Mouse (Mus musculus): ENCODE results near the gene Dhx36. TPM values are rescaled to one million over a fixed set of nuclear protein-coding genes. Genes with fewer than 3 reads are reported as not detected.

The Dhx36 gene
- total RNA-seq, 2 experiments from 2014 or later, result 11.1 to 15.3 TPM

DNA sequence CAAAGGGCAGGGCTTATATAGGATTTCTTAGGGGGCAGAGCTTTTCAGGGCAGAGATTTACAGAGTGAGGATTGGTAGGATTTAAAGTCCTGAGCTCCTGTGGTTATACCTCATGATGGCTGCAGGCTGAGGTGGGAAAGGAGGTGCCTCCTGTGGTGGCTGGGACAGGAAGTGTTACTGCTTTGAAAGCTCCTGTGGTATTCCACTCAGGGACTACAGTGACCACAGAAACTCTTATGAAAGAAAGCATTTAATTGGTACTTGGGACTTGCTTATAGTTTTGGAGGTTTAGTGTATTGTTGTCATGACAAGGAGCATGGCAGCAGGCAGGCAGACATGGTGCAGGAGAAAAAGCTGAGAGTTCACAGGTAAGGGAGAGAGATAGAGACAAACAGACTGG lies 70.9 kb downstream of the Dhx36 start:
- no peak for DNase-seq
- intact Hi-C loops (cut with DNase I), result no loop called here

GRCm38 (mm10) chr3:62433675-62434074 lies 73.1 kb downstream of the Dhx36 start:
- no peak for DNase-seq
- intact Hi-C loops (cut with DNase I), result no loop called here

GRCm38 (mm10) chr3:62418387-62419138 lies 88.2 kb downstream of the Dhx36 start:
- DNase-seq, result no peak
- intact Hi-C loops (cut with DNase I), result no loop called here

Other genes starting within 250 kb of the Dhx36 start
- gene Arhgef26, start 168.7 kb downstream of the Dhx36 start, total RNA-seq (2021), result 1 to 10 TPM; 1.1 TPM
- not detected for gene Gpr149, start 98.1 kb upstream of the Dhx36 start, total RNA-seq (2021)